Mouse (Mus musculus): Measurements from ENCODE around the gene Mxra8.

- TF ChIP-seq EP300 (IDR thresholded peaks at IDR 0.05; ENCODE audit: insufficient read depth, low read depth, low read length) = no peak
- TF ChIP-seq POLR2A (IDR thresholded peaks at IDR 0.05; ENCODE audit: insufficient read depth, low read depth, low read length) = no peak
Observed at GRCm38 (mm10) chr4:155791240-155791933, 48.1 kb upstream of the Mxra8 start.
